Mouse (Mus musculus) hindbrain, embryonic 15.5 days (tissue): Measurements from ENCODE around the gene Bahcc1. TPM values are rescaled to one million over a fixed set of nuclear protein-coding genes. Genes with fewer than 3 reads are reported as not detected.

Experiments used
- ATAC-seq: fragments of 200-750 bp; cut with Nextera tagmentation; 2 replicates; pipeline ENCODE4 v1.8.0; 2017; ENCODE audit warnings: low read depth, moderate number of reproducible peaks, moderate TSS enrichment; ENCODE audit not compliant: low FRiP score
- H3K27ac ChIP-seq: fragments of 300-500 bp; sonication (generic); replicated peaks from 2 replicates; pipeline ENCODE4 v1.5.1; 2015; ENCODE audit warnings: mild to moderate bottlenecking, inconsistent platforms
- H3K27me3 ChIP-seq: fragments of 300-500 bp; sonication (generic); 2 replicates; pipeline ENCODE4 v1.6.1; 2015; ENCODE audit warnings: control low read depth, inconsistent platforms
- H3K36me3 ChIP-seq: fragments of 300-500 bp; sonication (generic); 2 replicates; pipeline ENCODE4 v1.6.1; 2015; ENCODE audit warnings: control low read depth, inconsistent platforms
- H3K4me1 ChIP-seq: fragments of 300-500 bp; sonication (generic); replicated peaks from 2 replicates; pipeline ENCODE4 v1.6.1; 2015; ENCODE audit warnings: control low read depth, inconsistent platforms
- H3K4me2 ChIP-seq: fragments of 300-500 bp; sonication (generic); 2 replicates; pipeline ENCODE4 v1.6.1; 2015; ENCODE audit warnings: moderate library complexity, mild to moderate bottlenecking, inconsistent platforms
- H3K4me3 ChIP-seq: fragments of 300-500 bp; sonication (generic); 2 replicates; pipeline ENCODE4 v1.5.1; 2015; ENCODE audit warnings: mild to moderate bottlenecking, inconsistent platforms
- H3K9ac ChIP-seq: fragments of 300-500 bp; sonication (generic); 2 replicates; pipeline ENCODE4 v1.6.1; 2015; ENCODE audit warnings: inconsistent platforms
- H3K9me3 ChIP-seq: fragments of 300-500 bp; sonication (generic); 2 replicates; pipeline ENCODE4 v1.6.1; 2016; ENCODE audit warnings: control low read depth, inconsistent platforms
- WGBS: fragments of 180-500 bp; shearing (Covaris S2); methylation state at CpG from one replicate; pipeline ENCODE4 v1.1.7; 2015; 5-methylcytosine and 5-hydroxymethylcytosine counted together
- microRNA-seq: library from miRNA; unstranded; fragments of <30 nt; microRNA quantifications from one replicate; pipeline ENCODE4, GENCODE M21; 2016
- polyA plus RNA-seq: library from polyadenylated mRNA; unstranded; fragments of >200 nt; fragmentation: Nextera tagmentation; extraction: Ambion mirVana; gene quantifications from 2 replicates; pipeline ENCODE4 v1.2.1, GENCODE M21; 2015

The Bahcc1 gene
- polyA plus RNA-seq, 1 experiment from 2014 or later = 11.5 TPM

GRCm38 (mm10) chr11:120337447-120337846 lies 104.7 kb downstream of the Bahcc1 start:
- no peaks in the 10 kb centered on the region for H3K36me3 ChIP-seq
- no peak overlapping the region for H3K27ac ChIP-seq
- no peak overlapping the region for H3K4me3 ChIP-seq
- WGBS = 45% methylated on average over 2 of the region's 2 CpGs
- ATAC-seq = no peak
- H3K27me3 ChIP-seq = no peaks in the 10 kb centered on the region
- H3K9ac ChIP-seq = no peak overlapping the region
- H3K4me1 ChIP-seq = no peaks in the 10 kb centered on the region
- no peak overlapping the region for H3K4me2 ChIP-seq
- no peaks in the 10 kb centered on the region for H3K9me3 ChIP-seq

- no peak overlapping the region for H3K9ac ChIP-seq
- no peak overlapping the region for H3K27ac ChIP-seq
- H3K4me3 ChIP-seq = no peak overlapping the region
- peaks cover 3% of the 10 kb centered on the region for H3K4me1 ChIP-seq
- no peak overlapping the region for H3K4me2 ChIP-seq
- 71% methylated on average over 3 of the region's 3 CpGs for WGBS
- no peak for ATAC-seq
- no peaks in the 10 kb centered on the region for H3K27me3 ChIP-seq
- no peaks in the 10 kb centered on the region for H3K36me3 ChIP-seq
- H3K9me3 ChIP-seq = no peaks in the 10 kb centered on the region
Observed at GRCm38 (mm10) chr11:120338786-120339185, 106.0 kb downstream of the Bahcc1 start.

GRCm38 (mm10) chr11:120339978-120340513 lies 107.3 kb downstream of the Bahcc1 start:
- H3K9ac ChIP-seq = no peak overlapping the region
- H3K4me1 ChIP-seq = peaks cover 15% of the 10 kb centered on the region
- H3K4me3 ChIP-seq = no peak overlapping the region
- H3K36me3 ChIP-seq = peaks cover 6% of the 10 kb centered on the region
- no peak overlapping the region for H3K27ac ChIP-seq
- no peak for ATAC-seq
- no peaks in the 10 kb centered on the region for H3K9me3 ChIP-seq
- no peaks in the 10 kb centered on the region for H3K27me3 ChIP-seq
- H3K4me2 ChIP-seq = no peak overlapping the region
- WGBS = 88% methylated on average over 10 of the region's 10 CpGs

- ATAC-seq = no peak
- WGBS = 92% methylated on average over 4 of the region's 4 CpGs
- H3K27ac ChIP-seq = no peak overlapping the region
- no peak overlapping the region for H3K9ac ChIP-seq
- no peaks in the 10 kb centered on the region for H3K27me3 ChIP-seq
- H3K4me3 ChIP-seq = no peak overlapping the region
- peaks cover 20% of the 10 kb centered on the region for H3K4me1 ChIP-seq
- H3K9me3 ChIP-seq = no peaks in the 10 kb centered on the region
- H3K4me2 ChIP-seq = no peak overlapping the region
- peaks cover 10% of the 10 kb centered on the region for H3K36me3 ChIP-seq
Observed at GRCm38 (mm10) chr11:120341661-120342060, 108.9 kb downstream of the Bahcc1 start.

Small RNAs within 50 kb of the gene (microRNA-seq; reads per million reads assigned to microRNA genes)
- gene Gm47297 = not detected

Other genes with a start within 250 kb of the Bahcc1 start
- gene Aatk, start 185.8 kb upstream of the Bahcc1 start, polyA plus RNA-seq = 45.7 and 47.5 TPM in 2 replicates
- gene Cep131, start 146.1 kb upstream of the Bahcc1 start, polyA plus RNA-seq = 31.0 and 32.9 TPM in 2 replicates
- 22.0 and 25.5 TPM in 2 replicates for gene Tepsin, start 134.2 kb upstream of the Bahcc1 start, polyA plus RNA-seq
- gene Ndufaf8, start 134.0 kb upstream of the Bahcc1 start, polyA plus RNA-seq = 56.4 and 57.9 TPM in 2 replicates
- 112 and 116 TPM in 2 replicates for gene Slc38a10, start 81.6 kb upstream of the Bahcc1 start, polyA plus RNA-seq
- gene Actg1, start 115.6 kb downstream of the Bahcc1 start, polyA plus RNA-seq = 3,943 and 4,131 TPM in 2 replicates
- 0.88 and 1.6 TPM in 2 replicates for gene Fscn2, start 128.6 kb downstream of the Bahcc1 start, polyA plus RNA-seq
- gene Faap100, start 145.8 kb downstream of the Bahcc1 start, polyA plus RNA-seq = 95.4 and 110 TPM in 2 replicates
- 34.9 and 36.9 TPM in 2 replicates for gene Nploc4, start 204.8 kb downstream of the Bahcc1 start, polyA plus RNA-seq
- gene Tspan10, start 209.7 kb downstream of the Bahcc1 start, polyA plus RNA-seq = not detected in 2 replicates
- gene Pde6g, start 220.6 kb downstream of the Bahcc1 start, polyA plus RNA-seq = 0.22 and 0.51 TPM in 2 replicates
- 11.5 and 12.0 TPM in 2 replicates for gene Oxld1, start 225.1 kb downstream of the Bahcc1 start, polyA plus RNA-seq
- gene Ccdc137, start 225.2 kb downstream of the Bahcc1 start, polyA plus RNA-seq = 24.8 and 28.9 TPM in 2 replicates
- 61.5 and 64.1 TPM in 2 replicates for gene Arl16, start 234.7 kb downstream of the Bahcc1 start, polyA plus RNA-seq